ENCODE assay signal across 16 mouse cellular contexts in the genomic region with DNA sequence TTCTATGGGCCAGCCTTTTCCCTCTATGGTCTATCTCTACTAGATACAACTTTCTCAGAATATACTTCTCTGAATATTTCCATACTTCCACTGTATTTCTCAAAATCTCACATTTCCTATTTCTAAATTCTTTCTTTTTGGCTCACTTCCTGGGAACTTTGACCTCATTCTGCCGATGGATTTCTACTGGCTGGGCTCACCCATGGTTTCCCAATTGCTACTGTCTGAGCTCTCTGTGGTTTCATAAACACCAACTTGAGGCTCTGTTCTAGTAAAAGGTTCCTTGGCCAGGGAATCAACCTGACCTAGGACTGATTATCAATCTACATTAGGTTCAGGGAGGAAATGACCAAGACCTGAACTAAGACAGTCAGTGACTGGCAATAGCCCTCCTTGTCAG.
"Had no signal": no experiment of that assay in that cellular context is flagged by ENCODE, and none has a peak within 500 bp of the region (broad histone marks: within the 10 kb centered on the region; RNA-seq: fewer than 3 reads in every experiment).

No protein-coding gene starts in this region.

- ATAC-seq: intestine, embryonic 16.5 days had no signal

- H3K9me3 ChIP-seq: kidney, embryonic 15.5 days; limb, embryonic 15.5 days; lung, embryonic 15.5 days; midbrain, embryonic 10.5 days had no signal

- H3K4me2 ChIP-seq: kidney, embryonic 15.5 days; limb, embryonic 15.5 days; lung, embryonic 15.5 days had no signal

- H3K9ac ChIP-seq: kidney, embryonic 15.5 days; limb, embryonic 15.5 days; liver, embryonic 14.5 days; lung, embryonic 15.5 days had no signal

- H3K27ac ChIP-seq: kidney, embryonic 15.5 days; limb, embryonic 15.5 days; liver, embryonic 14.5 days; lung, embryonic 15.5 days; midbrain, embryonic 10.5 days had no signal

- H3K4me1 ChIP-seq: limb, embryonic 15.5 days; lung, embryonic 15.5 days; midbrain, embryonic 10.5 days had no signal

- H3K27me3 ChIP-seq: kidney, embryonic 15.5 days; limb, embryonic 15.5 days; lung, embryonic 15.5 days had no signal

- DNase-seq: kidney, adult 2 months; kidney, postnatal 14 days; layer of hippocampus, adult 9-11 months; layer of hippocampus, postnatal 36 days; midbrain, embryonic 14.5 days; right cerebral cortex, postnatal 4 days; spleen, adult 18-20 months; thymus, adult 18-20 months; thymus, postnatal 14 days had no signal

- H3K4me3 ChIP-seq: kidney, embryonic 15.5 days; limb, embryonic 15.5 days; lung, embryonic 15.5 days; midbrain, embryonic 10.5 days; myocyte had no signal

- H3K36me3 ChIP-seq: kidney, embryonic 15.5 days; limb, embryonic 15.5 days; lung, embryonic 15.5 days; midbrain, embryonic 10.5 days had no signal
